Mouse (Mus musculus): ENCODE data around the gene Ube2l3. TPM values are rescaled to one million over a fixed set of nuclear protein-coding genes. Genes with fewer than 3 reads are reported as not detected.

The Ube2l3 gene
- total RNA-seq, 1 experiment from 2014 or later, result 99.6 TPM

DNA sequence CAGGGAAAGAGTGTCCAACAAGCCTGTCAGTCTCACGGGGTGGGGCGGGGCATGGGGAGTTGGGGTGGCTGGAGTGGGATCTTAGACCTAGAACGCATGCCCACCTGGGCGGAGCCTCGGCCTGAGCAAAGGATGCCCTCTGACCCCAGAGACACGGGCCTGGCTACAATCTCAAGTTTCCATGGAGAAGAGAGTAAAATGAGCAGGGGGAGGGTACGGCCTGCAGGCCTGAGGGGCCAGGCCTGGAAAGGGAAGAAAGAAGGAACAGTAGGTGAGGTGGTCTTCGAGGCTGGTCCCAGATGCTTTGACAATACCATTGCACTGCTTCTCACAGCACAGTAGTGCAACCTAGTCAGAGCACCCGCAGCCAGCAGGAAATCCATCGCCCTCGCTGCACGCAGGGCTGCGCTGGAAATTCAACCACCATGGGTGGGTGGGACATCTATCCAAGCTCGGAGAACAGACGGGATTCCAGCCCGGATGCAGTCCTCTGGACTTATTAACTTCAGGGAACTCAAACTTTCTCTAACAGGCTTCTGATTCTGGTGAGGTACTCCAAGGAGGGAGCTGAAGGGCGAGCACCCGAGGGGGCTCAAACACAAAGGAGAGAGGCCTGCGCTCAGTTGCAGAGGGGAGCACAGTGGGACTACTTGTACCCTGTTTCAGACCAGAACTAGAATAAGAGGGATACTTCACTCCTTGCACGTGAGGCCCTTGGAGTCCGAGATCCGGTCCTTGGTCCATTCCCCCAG, 78.2 kb downstream of the Ube2l3 start:
- ATAC-seq (replicated peaks in 1 of 2; ENCODE audit: insufficient read depth in 1 of 2, low FRiP score in 2 of 2, low TSS enrichment in 1 of 2, low read depth in 1 of 2, poor library complexity in 2 of 2, severe bottlenecking in 2 of 2), result peak in 1 of 2 experiments; percentile 9; a peak in 1 of 4 replicates

DNA sequence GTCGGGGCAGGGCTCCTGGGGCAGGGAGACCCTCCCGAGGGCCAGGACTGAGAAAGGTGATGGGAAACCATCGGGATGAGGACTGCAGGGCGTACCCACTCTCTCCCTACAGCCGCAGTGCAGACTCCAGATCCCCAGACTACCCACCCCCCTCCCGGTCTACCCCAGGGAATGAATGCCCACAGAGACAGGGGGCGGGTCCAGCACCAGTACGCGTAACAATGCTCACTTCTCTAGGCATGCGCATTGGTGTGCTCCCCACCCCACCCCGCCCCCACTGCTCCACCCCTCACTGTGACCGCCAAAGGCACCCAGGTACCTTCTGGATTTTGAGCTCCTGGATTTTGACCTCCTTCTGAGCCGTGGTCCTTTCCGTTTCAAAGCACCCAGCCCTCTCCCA, 80.9 kb downstream of the Ube2l3 start:
- ATAC-seq (replicated peaks in 1 of 2; ENCODE audit: insufficient read depth in 1 of 2, low FRiP score in 2 of 2, low TSS enrichment in 1 of 2, low read depth in 1 of 2, poor library complexity in 2 of 2, severe bottlenecking in 2 of 2), result no peak

GRCm38 (mm10) chr16:17117309-17117799, 85.1 kb downstream of the Ube2l3 start:
- no peak for ATAC-seq (replicated peaks in 1 of 2; ENCODE audit: insufficient read depth in 1 of 2, low FRiP score in 2 of 2, low TSS enrichment in 1 of 2, low read depth in 1 of 2, poor library complexity in 2 of 2, severe bottlenecking in 2 of 2)

DNA sequence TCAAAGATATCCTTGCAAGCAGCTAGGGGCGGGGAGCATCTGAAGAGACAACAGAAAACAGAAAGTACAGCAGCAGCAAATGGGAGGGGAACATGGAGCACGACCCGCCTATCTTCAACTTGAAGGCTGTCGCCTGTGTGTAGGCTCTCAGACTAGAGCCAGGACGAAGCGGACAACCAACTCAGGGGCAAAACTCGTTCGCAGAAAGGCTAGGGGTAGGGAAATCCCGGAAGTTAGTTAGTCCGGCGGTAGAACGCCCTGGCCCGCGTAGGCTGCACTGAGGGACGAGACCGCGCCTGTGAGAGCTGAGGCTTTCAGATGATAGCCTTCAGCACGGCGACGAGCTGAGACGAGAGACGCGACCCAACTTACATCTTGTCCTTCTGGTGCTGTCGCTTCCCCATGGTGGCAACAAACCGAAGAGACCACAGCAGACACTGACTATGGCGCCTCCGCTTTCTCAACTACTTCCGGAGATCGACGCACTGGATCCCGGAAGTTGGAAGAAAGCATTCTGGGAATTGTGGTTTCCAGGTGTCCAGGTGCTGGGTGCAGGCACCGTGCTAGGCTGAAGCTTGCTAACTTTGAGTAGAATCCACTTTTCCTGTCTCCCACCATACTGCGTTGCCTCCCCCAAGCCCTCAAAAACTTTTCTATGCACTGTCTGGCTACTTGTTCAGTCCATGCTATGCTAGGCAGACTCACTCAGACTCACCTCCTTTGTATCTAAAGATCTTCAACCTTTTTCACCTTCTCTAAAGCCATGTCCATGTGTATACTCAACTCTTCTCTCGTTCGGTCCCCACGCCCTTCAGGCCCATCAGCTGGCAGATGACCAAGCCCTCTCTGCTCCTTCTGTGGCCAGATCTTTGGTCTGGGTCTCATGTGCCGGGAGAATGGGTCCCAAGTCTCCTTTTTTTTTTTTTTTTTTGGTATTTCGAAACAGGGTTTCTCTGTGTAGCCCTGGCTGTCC, 91.4 kb downstream of the Ube2l3 start, which contains the start of gene Ppil2:
TSS of gene Ppil2 (minus strand) at position 487 of the 973 bp plus-strand sequence.
- peak; percentile 78 to 91 for ATAC-seq (replicated peaks in 1 of 2; ENCODE audit: insufficient read depth in 1 of 2, low FRiP score in 2 of 2, low TSS enrichment in 1 of 2, low read depth in 1 of 2, poor library complexity in 2 of 2, severe bottlenecking in 2 of 2)

DNA sequence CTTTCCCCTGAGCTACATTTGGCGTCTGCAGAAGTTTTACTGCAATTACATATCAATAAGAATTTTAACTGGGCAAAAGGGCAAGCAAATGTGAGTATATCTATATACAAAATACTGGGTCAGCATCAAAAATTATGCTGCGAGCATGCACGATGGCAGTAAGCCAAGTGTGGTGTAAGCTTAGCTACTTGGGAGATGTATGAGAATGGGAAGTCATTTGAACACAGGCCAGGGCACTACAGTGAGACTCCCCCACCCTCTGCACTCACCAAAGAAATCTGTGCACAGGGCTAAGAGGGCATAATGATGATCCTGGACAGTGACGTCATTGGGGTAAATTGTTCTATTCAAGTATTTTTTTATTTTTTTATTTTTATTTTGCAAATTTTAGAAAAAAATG, 97.8 kb downstream of the Ube2l3 start:
- ATAC-seq (replicated peaks in 1 of 2; ENCODE audit: insufficient read depth in 1 of 2, low FRiP score in 2 of 2, low TSS enrichment in 1 of 2, low read depth in 1 of 2, poor library complexity in 2 of 2, severe bottlenecking in 2 of 2), result no peak

- no peak for ATAC-seq (replicated peaks in 1 of 2; ENCODE audit: insufficient read depth in 1 of 2, low FRiP score in 2 of 2, low TSS enrichment in 1 of 2, low read depth in 1 of 2, poor library complexity in 2 of 2, severe bottlenecking in 2 of 2)
These were observed 99.7 kb downstream of the Ube2l3 start for GRCm38 (mm10) chr16:17102630-17103220.

Other genes with a start within 250 kb of the Ube2l3 start
- 119 and 156 TPM in 2 replicates for gene Mapk1, start 219.3 kb downstream of the Ube2l3 start, total RNA-seq (2017)
- 13.5 and 14.4 TPM in 2 replicates for gene Ypel1, start 133.0 kb downstream of the Ube2l3 start, total RNA-seq (2017)
- gene Ppil2, start 91.4 kb downstream of the Ube2l3 start, total RNA-seq (2017), result 85.2 and 117 TPM in 2 replicates
- gene 2610318N02Rik, start 77.5 kb downstream of the Ube2l3 start, total RNA-seq (2017), result 5.0 and 9.0 TPM in 2 replicates
- gene Sdf2l1, start 70.3 kb downstream of the Ube2l3 start, total RNA-seq (2017), result 24.2 and 26.2 TPM in 2 replicates
- 16.1 and 16.8 TPM in 2 replicates for gene Ydjc, start 58.0 kb downstream of the Ube2l3 start, total RNA-seq (2017)
- 0.35 and 4.3 TPM in 2 replicates for gene Ccdc116, start 55.4 kb downstream of the Ube2l3 start, total RNA-seq (2017)
- gene Rimbp3, start 6.0 kb upstream of the Ube2l3 start, total RNA-seq (2017), result 0.25 and 0.50 TPM in 2 replicates
- 2.9 and 3.9 TPM in 2 replicates for gene Hic2, start 30.9 kb upstream of the Ube2l3 start, total RNA-seq (2017)
- gene Tmem191c, start 73.4 kb upstream of the Ube2l3 start, total RNA-seq (2017), result 12.4 and 27.3 TPM in 2 replicates
- not detected in 2 replicates for gene Serpind1, start 128.7 kb upstream of the Ube2l3 start, total RNA-seq (2017)
- gene Snap29, start 203.3 kb upstream of the Ube2l3 start, total RNA-seq (2017), result 19.8 and 23.1 TPM in 2 replicates
- 42.2 and 46.0 TPM in 2 replicates for gene Pi4ka, start 203.7 kb upstream of the Ube2l3 start, total RNA-seq (2017)
- gene Crkl, start 249.3 kb upstream of the Ube2l3 start, total RNA-seq (2017), result 27.4 and 35.1 TPM in 2 replicates